Mouse (Mus musculus): Measurements from ENCODE around the gene Sbds.
A peak's percentile ranks its signal among the peaks of the same experiment; 100 is the strongest.

Gene Sbds

GRCm38 (mm10) chr5:130255017-130255720 lies at the start of gene Sbds, which contains the start of gene Tyw1:
Sbds (minus strand) TSS chr5:130255530.
Tyw1 (plus strand) TSS chr5:130255619.
- peak; percentile 99 for DNase-seq (ENCODE audit: low spot score)

- DNase-seq (ENCODE audit: low spot score): no peak
Measured at GRCm38 (mm10) chr5:130303611-130304010, 48.3 kb upstream of the Sbds start.

GRCm38 (mm10) chr5:130299526-130299925 lies 44.2 kb upstream of the Sbds start:
- DNase-seq (ENCODE audit: low spot score): no peak

GRCm38 (mm10) chr5:130298831-130299460 lies 43.6 kb upstream of the Sbds start:
- DNase-seq (ENCODE audit: low spot score): no peak

GRCm38 (mm10) chr5:130296071-130296470 lies 40.7 kb upstream of the Sbds start:
- DNase-seq (ENCODE audit: low spot score): no peak

GRCm38 (mm10) chr5:130294598-130294997 lies 39.3 kb upstream of the Sbds start:
- no peak for DNase-seq (ENCODE audit: low spot score)

- DNase-seq (ENCODE audit: low spot score): no peak
Measured at GRCm38 (mm10) chr5:130293941-130294340, 38.6 kb upstream of the Sbds start.

GRCm38 (mm10) chr5:130292976-130293375 lies 37.6 kb upstream of the Sbds start:
- no peak for DNase-seq (ENCODE audit: low spot score)

GRCm38 (mm10) chr5:130290775-130291174 lies 35.4 kb upstream of the Sbds start:
- no peak for DNase-seq (ENCODE audit: low spot score)

GRCm38 (mm10) chr5:130290242-130290641 lies 34.9 kb upstream of the Sbds start:
- no peak for DNase-seq (ENCODE audit: low spot score)

GRCm38 (mm10) chr5:130288106-130288505 lies 32.8 kb upstream of the Sbds start:
- no peak for DNase-seq (ENCODE audit: low spot score)

GRCm38 (mm10) chr5:130283079-130283732 lies 27.9 kb upstream of the Sbds start:
- DNase-seq (ENCODE audit: low spot score): no peak

- DNase-seq (ENCODE audit: low spot score): no peak
Measured at GRCm38 (mm10) chr5:130278011-130278472, 22.7 kb upstream of the Sbds start.

GRCm38 (mm10) chr5:130275509-130275908 lies 20.2 kb upstream of the Sbds start:
- DNase-seq (ENCODE audit: low spot score): no peak

- no peak for DNase-seq (ENCODE audit: low spot score)
Measured at GRCm38 (mm10) chr5:130273046-130273445, 17.7 kb upstream of the Sbds start.

- no peak for DNase-seq (ENCODE audit: low spot score)
Measured at GRCm38 (mm10) chr5:130272344-130272743, 17.0 kb upstream of the Sbds start.

GRCm38 (mm10) chr5:130268976-130269375 lies 13.6 kb upstream of the Sbds start:
- no peak for DNase-seq (ENCODE audit: low spot score)

- peak; percentile 33 for DNase-seq (ENCODE audit: low spot score)
Measured at GRCm38 (mm10) chr5:130267316-130267715, 12.0 kb upstream of the Sbds start.

- DNase-seq (ENCODE audit: low spot score): no peak
Measured at GRCm38 (mm10) chr5:130266651-130267050, 11.3 kb upstream of the Sbds start.

GRCm38 (mm10) chr5:130264433-130265005 lies 9.2 kb upstream of the Sbds start:
- DNase-seq (ENCODE audit: low spot score): no peak

GRCm38 (mm10) chr5:130263454-130263853 lies 8.1 kb upstream of the Sbds start:
- DNase-seq (ENCODE audit: low spot score): no peak

GRCm38 (mm10) chr5:130257303-130257702 lies 2.0 kb upstream of the Sbds start:
- DNase-seq (ENCODE audit: low spot score): no peak

Data from urinary bladder, postnatal 14 days (tissue).